Mouse (Mus musculus): ENCODE measurements at regions not wholly inside any gene's neighbourhood (a gene's known extent, or its start where the extent isn't known, plus 50 kb on each side); places are given as distances from the start of the nearest gene placed in this dataset.

DNA sequence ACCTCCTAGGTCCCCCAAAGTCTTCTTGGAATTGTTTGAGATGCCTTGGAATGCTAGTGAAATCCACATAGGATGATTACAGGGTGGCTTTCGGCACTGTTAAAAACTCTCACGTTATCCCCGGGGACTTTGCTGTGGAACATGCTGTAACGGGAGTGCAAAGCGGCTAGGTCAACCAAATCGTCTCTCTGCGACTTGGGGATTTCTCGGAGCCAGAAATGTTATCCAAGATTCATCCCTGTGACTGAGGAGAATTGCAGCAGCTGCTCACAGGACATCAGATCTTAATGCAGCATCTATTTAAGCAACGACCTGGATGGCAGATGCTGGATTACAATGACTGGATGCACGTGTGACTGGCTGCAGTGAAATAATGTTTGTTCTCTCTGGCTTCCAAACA is 470.7 kb upstream of the Mpdz start:
- Histone ChIP-seq H3K9ac (ENCODE audit: insufficient read depth, low read depth, low read length, poor library complexity, severe bottlenecking) (no peak overlapping the region), H3K36me3 (ENCODE audit: control insufficient read depth, insufficient read depth, low read length, poor library complexity, severe bottlenecking) (no peaks in the 10 kb centered on the region), H3K27ac (ENCODE audit: insufficient read depth, low read depth, low read length, poor library complexity, severe bottlenecking) (no peak overlapping the region), H3K4me3 (ENCODE audit: insufficient read depth in 1 of 2, low read depth in 1 of 2, low read length in 2 of 2, poor library complexity in 1 of 2, severe bottlenecking in 1 of 2) (no peak overlapping the region), H3K4me1 (ENCODE audit: control insufficient read depth in 2 of 2, insufficient read depth in 2 of 2, low read length in 2 of 2, poor library complexity in 1 of 2) (no peaks in the 10 kb centered on the region), H3K9me3 (ENCODE audit: control insufficient read depth, insufficient read depth, low read depth, low read length) (no peaks in the 10 kb centered on the region)
- in situ Hi-C loops (cut with MboI; ENCODE audit: low sequenced_read_pairs in 2 of 2, unreplicated experiment in 2 of 2): no loop called here
- DNase-seq (ENCODE audit: low read depth, low spot score): no peak
- TF ChIP-seq CHD2 (IDR thresholded peaks at IDR 0.05; ENCODE audit: low read depth, low read length) (no peak), MAFK (IDR thresholded peaks at IDR 0.05; ENCODE audit: insufficient read depth, low read depth, low read length) (no peak), HCFC1 (IDR thresholded peaks at IDR 0.05; ENCODE audit: borderline replicate concordance, insufficient read depth, low read length) (no peak), ZNF384 (IDR thresholded peaks at IDR 0.05; ENCODE audit: low read depth, low read length) (no peak), ZC3H11A (IDR thresholded peaks at IDR 0.05; ENCODE audit: borderline replicate concordance, low read depth, low read length) (no peak)

DNA sequence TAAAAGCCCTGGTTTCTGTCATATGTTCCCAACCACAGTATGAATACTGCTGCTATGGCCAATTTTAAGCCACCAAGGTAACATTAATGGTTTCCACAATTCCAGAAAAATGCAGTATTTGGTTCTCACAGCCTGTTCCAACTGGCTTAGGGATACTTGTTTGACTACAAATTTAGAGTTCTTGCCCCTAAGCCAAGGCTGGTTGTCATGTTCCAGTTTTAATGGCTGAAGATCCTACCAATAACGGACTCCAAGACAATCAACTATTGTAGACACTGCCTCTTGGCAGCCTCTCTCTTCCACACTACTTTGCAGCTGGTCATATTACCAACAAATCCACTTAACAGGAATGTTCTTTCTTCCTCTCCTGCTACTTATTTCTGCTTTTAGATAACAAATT is 470.0 kb upstream of the Mpdz start:
- in situ Hi-C loops (cut with MboI; ENCODE audit: low sequenced_read_pairs in 2 of 2, unreplicated experiment in 2 of 2): no loop called here

DNA sequence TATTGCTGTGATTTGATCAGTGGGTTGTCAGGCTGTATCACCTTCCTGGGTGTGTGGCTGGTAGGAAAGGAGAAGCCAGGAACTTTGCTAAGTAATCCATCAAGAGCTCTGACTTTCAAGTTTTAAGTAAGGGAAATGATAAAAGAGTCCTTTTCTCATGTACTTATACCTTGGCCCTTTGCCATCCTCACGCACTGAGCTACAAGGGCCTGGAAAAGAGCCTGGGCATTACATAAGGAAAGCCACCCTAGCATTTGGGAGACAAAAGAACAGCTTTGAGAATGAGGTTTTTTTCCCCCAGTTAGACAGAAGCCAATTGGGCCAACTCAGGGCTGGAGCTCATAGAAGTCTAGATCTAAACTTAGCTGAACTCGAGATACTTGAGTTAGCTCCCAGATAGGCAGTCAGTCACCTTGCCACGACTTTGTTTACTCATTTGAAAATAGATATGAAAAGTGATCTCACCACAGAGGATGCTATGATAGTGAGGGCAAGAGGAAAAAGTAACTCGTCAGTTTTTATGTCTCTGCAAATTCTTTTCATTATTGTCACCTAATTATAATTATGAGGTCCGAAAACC is 457.4 kb upstream of the Mpdz start:
- Histone ChIP-seq H3K36me3 (ENCODE audit: control insufficient read depth, insufficient read depth, low read length, poor library complexity, severe bottlenecking) (no peaks in the 10 kb centered on the region), H3K27ac (ENCODE audit: insufficient read depth, low read depth, low read length, poor library complexity, severe bottlenecking) (no peak overlapping the region), H3K4me1 (ENCODE audit: control insufficient read depth in 2 of 2, insufficient read depth in 2 of 2, low read length in 2 of 2, poor library complexity in 1 of 2) (no peaks in the 10 kb centered on the region), H3K9ac (ENCODE audit: insufficient read depth, low read depth, low read length, poor library complexity, severe bottlenecking) (no peak overlapping the region), H3K4me3 (ENCODE audit: insufficient read depth in 1 of 2, low read depth in 1 of 2, low read length in 2 of 2, poor library complexity in 1 of 2, severe bottlenecking in 1 of 2) (no peak overlapping the region), H3K9me3 (ENCODE audit: control insufficient read depth, insufficient read depth, low read depth, low read length) (no peaks in the 10 kb centered on the region)
- TF ChIP-seq MAFK (IDR thresholded peaks at IDR 0.05; ENCODE audit: insufficient read depth, low read depth, low read length) (no peak), ZC3H11A (IDR thresholded peaks at IDR 0.05; ENCODE audit: borderline replicate concordance, low read depth, low read length) (no peak), HCFC1 (IDR thresholded peaks at IDR 0.05; ENCODE audit: borderline replicate concordance, insufficient read depth, low read length) (no peak), ZNF384 (IDR thresholded peaks at IDR 0.05; ENCODE audit: low read depth, low read length) (no peak), CHD2 (IDR thresholded peaks at IDR 0.05; ENCODE audit: low read depth, low read length) (no peak)
- DNase-seq (ENCODE audit: low read depth, low spot score): no peak
- in situ Hi-C loops (cut with MboI; ENCODE audit: low sequenced_read_pairs in 2 of 2, unreplicated experiment in 2 of 2): no loop called here

More for the DNA sequence above, 470.0 kb upstream of the Mpdz start:
- DNase-seq (ENCODE audit: low read depth, low spot score): no peak
- Histone ChIP-seq H3K36me3 (ENCODE audit: control insufficient read depth, insufficient read depth, low read length, poor library complexity, severe bottlenecking) (no peaks in the 10 kb centered on the region), H3K9ac (ENCODE audit: insufficient read depth, low read depth, low read length, poor library complexity, severe bottlenecking) (no peak overlapping the region), H3K4me3 (ENCODE audit: insufficient read depth in 1 of 2, low read depth in 1 of 2, low read length in 2 of 2, poor library complexity in 1 of 2, severe bottlenecking in 1 of 2) (no peak overlapping the region), H3K9me3 (ENCODE audit: control insufficient read depth, insufficient read depth, low read depth, low read length) (no peaks in the 10 kb centered on the region), H3K4me1 (ENCODE audit: control insufficient read depth in 2 of 2, insufficient read depth in 2 of 2, low read length in 2 of 2, poor library complexity in 1 of 2) (no peaks in the 10 kb centered on the region), H3K27ac (ENCODE audit: insufficient read depth, low read depth, low read length, poor library complexity, severe bottlenecking) (no peak overlapping the region)
- no peak for TF ChIP-seq CHD2 (IDR thresholded peaks at IDR 0.05; ENCODE audit: low read depth, low read length)
- no peak for TF ChIP-seq ZNF384 (IDR thresholded peaks at IDR 0.05; ENCODE audit: low read depth, low read length)
- no peak for TF ChIP-seq ZC3H11A (IDR thresholded peaks at IDR 0.05; ENCODE audit: borderline replicate concordance, low read depth, low read length)
- no peak for TF ChIP-seq HCFC1 (IDR thresholded peaks at IDR 0.05; ENCODE audit: borderline replicate concordance, insufficient read depth, low read length)
- no peak for TF ChIP-seq MAFK (IDR thresholded peaks at IDR 0.05; ENCODE audit: insufficient read depth, low read depth, low read length)

DNA sequence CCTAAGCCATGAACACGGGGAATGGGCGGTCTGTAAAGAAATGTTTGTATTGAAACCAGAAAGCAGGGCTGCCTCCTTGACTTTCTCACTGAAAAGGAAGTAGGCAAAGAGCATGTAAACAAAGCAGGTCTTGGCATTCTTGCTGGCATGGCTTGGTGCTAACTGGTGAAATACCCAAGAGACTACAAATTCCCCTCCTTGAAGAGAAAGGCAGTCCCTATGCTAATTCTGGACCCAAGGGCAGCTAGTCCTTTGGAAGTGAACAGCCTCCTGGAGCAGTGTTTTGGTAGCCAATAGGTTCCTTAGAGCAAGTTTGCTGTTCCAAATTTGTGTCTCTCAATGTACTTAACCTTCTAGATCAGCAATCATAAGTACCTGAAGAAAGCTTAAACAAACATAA is 456.0 kb upstream of the Mpdz start:
- Histone ChIP-seq H3K36me3 (ENCODE audit: control insufficient read depth, insufficient read depth, low read length, poor library complexity, severe bottlenecking) (no peaks in the 10 kb centered on the region), H3K9me3 (ENCODE audit: control insufficient read depth, insufficient read depth, low read depth, low read length) (no peaks in the 10 kb centered on the region), H3K27ac (ENCODE audit: insufficient read depth, low read depth, low read length, poor library complexity, severe bottlenecking) (no peak overlapping the region), H3K4me1 (ENCODE audit: control insufficient read depth in 2 of 2, insufficient read depth in 2 of 2, low read length in 2 of 2, poor library complexity in 1 of 2) (no peaks in the 10 kb centered on the region), H3K9ac (ENCODE audit: insufficient read depth, low read depth, low read length, poor library complexity, severe bottlenecking) (no peak overlapping the region), H3K4me3 (ENCODE audit: insufficient read depth in 1 of 2, low read depth in 1 of 2, low read length in 2 of 2, poor library complexity in 1 of 2, severe bottlenecking in 1 of 2) (no peak overlapping the region)
- no peak for TF ChIP-seq CHD2 (IDR thresholded peaks at IDR 0.05; ENCODE audit: low read depth, low read length)
- no peak for TF ChIP-seq ZNF384 (IDR thresholded peaks at IDR 0.05; ENCODE audit: low read depth, low read length)
- TF ChIP-seq HCFC1 (IDR thresholded peaks at IDR 0.05; ENCODE audit: borderline replicate concordance, insufficient read depth, low read length): no peak
- no peak for TF ChIP-seq ZC3H11A (IDR thresholded peaks at IDR 0.05; ENCODE audit: borderline replicate concordance, low read depth, low read length)
- no peak for TF ChIP-seq MAFK (IDR thresholded peaks at IDR 0.05; ENCODE audit: insufficient read depth, low read depth, low read length)
- DNase-seq (ENCODE audit: low read depth, low spot score): no peak
- in situ Hi-C loops (cut with MboI; ENCODE audit: low sequenced_read_pairs in 2 of 2, unreplicated experiment in 2 of 2): no loop called here

DNA sequence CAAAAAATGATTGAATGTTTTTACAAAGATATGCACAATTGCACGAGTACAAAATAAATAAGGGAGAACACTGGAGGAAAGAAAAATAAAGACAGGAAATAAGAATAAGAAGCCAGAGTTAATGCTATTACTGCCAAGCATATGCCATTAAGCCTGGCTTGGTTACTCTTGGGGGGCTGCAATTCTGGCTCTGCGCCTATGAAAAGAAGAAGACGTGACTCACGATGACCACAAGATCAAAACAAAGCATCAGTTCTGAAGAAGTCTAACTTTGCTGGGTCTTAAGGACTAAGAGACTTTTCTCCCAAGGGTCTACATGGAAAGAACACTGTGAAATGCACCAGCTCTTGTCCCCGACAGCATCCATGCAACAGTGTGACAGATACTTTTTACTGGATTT is 454.8 kb upstream of the Mpdz start:
- no peak overlapping the region for H3K27ac ChIP-seq (ENCODE audit: insufficient read depth, low read depth, low read length, poor library complexity, severe bottlenecking)
- in situ Hi-C loops (cut with MboI; ENCODE audit: low sequenced_read_pairs in 2 of 2, unreplicated experiment in 2 of 2): no loop called here

More for the DNA sequence above, 454.8 kb upstream of the Mpdz start:
- Histone ChIP-seq H3K9me3 (ENCODE audit: control insufficient read depth, insufficient read depth, low read depth, low read length) (no peaks in the 10 kb centered on the region), H3K4me3 (ENCODE audit: insufficient read depth in 1 of 2, low read depth in 1 of 2, low read length in 2 of 2, poor library complexity in 1 of 2, severe bottlenecking in 1 of 2) (no peak overlapping the region), H3K36me3 (ENCODE audit: control insufficient read depth, insufficient read depth, low read length, poor library complexity, severe bottlenecking) (no peaks in the 10 kb centered on the region), H3K4me1 (ENCODE audit: control insufficient read depth in 2 of 2, insufficient read depth in 2 of 2, low read length in 2 of 2, poor library complexity in 1 of 2) (no peaks in the 10 kb centered on the region), H3K9ac (ENCODE audit: insufficient read depth, low read depth, low read length, poor library complexity, severe bottlenecking) (no peak overlapping the region)
- no peak for DNase-seq (ENCODE audit: low read depth, low spot score)
- TF ChIP-seq HCFC1 (IDR thresholded peaks at IDR 0.05; ENCODE audit: borderline replicate concordance, insufficient read depth, low read length): no peak
- no peak for TF ChIP-seq CHD2 (IDR thresholded peaks at IDR 0.05; ENCODE audit: low read depth, low read length)
- TF ChIP-seq ZC3H11A (IDR thresholded peaks at IDR 0.05; ENCODE audit: borderline replicate concordance, low read depth, low read length): no peak
- no peak for TF ChIP-seq ZNF384 (IDR thresholded peaks at IDR 0.05; ENCODE audit: low read depth, low read length)
